Mouse (Mus musculus): Measurements from ENCODE around the gene Lig4. TPM values are rescaled to one million over a fixed set of nuclear protein-coding genes. Genes with fewer than 3 reads are reported as not detected.

The Lig4 gene
- 15.1 TPM for polyA plus RNA-seq (2014; fragmentation: Illumina TruSeq; extraction: RNeasy Lipid Tissue Mini Kit (QIAGEN cat#74804))

GRCm38 (mm10) chr8:9977573-9978314 lies at the start of gene Lig4, which contains the start of gene Abhd13:
Gene Lig4 (minus strand): TSS chr8:9977686.
Gene Abhd13 (plus strand): TSS chr8:9977707.

GRCm38 (mm10) chr8:10006156-10006985 lies 28.9 kb upstream of the Lig4 start, which contains the start of gene Tnfsf13b:
Gene Tnfsf13b (plus strand): TSS chr8:10006467.

Other genes with a start within 250 kb of the Lig4 start
- gene Fam155a, start 206.5 kb downstream of the Lig4 start, polyA plus RNA-seq (2014; fragmentation: Illumina TruSeq; extraction: RNeasy Lipid Tissue Mini Kit (QIAGEN cat#74804)): 0.86 TPM
- not detected for gene Gm10217, start 113.4 kb downstream of the Lig4 start, polyA plus RNA-seq (2014; fragmentation: Illumina TruSeq; extraction: RNeasy Lipid Tissue Mini Kit (QIAGEN cat#74804))
- gene Abhd13, start within 50 bp of the Lig4 start, polyA plus RNA-seq (2014; fragmentation: Illumina TruSeq; extraction: RNeasy Lipid Tissue Mini Kit (QIAGEN cat#74804)): 53.7 TPM
- 2.5 TPM for gene Tnfsf13b, start 28.8 kb upstream of the Lig4 start, polyA plus RNA-seq (2014; fragmentation: Illumina TruSeq; extraction: RNeasy Lipid Tissue Mini Kit (QIAGEN cat#74804))
- gene Myo16, start 176.2 kb upstream of the Lig4 start, polyA plus RNA-seq (2014; fragmentation: Illumina TruSeq; extraction: RNeasy Lipid Tissue Mini Kit (QIAGEN cat#74804)): 0.34 TPM